Mouse (Mus musculus) lung, adult 18-20 months (tissue): ENCODE measurements around the gene Mier1.
A peak's percentile ranks its signal among the peaks of the same experiment; 100 is the strongest.
"Not testable (repeated sequence)": the region's sequence is repeated elsewhere in the genome, so short reads cannot be mapped to it uniquely, and the experiment has no call there.

Experiments
- DNase-seq, 2 experiments: peaks; one replicate each; pipeline ENCODE4 v3.0.0; 2022; ENCODE audit warnings: mixed read lengths in 2 of 2

The Mier1 gene

DNA sequence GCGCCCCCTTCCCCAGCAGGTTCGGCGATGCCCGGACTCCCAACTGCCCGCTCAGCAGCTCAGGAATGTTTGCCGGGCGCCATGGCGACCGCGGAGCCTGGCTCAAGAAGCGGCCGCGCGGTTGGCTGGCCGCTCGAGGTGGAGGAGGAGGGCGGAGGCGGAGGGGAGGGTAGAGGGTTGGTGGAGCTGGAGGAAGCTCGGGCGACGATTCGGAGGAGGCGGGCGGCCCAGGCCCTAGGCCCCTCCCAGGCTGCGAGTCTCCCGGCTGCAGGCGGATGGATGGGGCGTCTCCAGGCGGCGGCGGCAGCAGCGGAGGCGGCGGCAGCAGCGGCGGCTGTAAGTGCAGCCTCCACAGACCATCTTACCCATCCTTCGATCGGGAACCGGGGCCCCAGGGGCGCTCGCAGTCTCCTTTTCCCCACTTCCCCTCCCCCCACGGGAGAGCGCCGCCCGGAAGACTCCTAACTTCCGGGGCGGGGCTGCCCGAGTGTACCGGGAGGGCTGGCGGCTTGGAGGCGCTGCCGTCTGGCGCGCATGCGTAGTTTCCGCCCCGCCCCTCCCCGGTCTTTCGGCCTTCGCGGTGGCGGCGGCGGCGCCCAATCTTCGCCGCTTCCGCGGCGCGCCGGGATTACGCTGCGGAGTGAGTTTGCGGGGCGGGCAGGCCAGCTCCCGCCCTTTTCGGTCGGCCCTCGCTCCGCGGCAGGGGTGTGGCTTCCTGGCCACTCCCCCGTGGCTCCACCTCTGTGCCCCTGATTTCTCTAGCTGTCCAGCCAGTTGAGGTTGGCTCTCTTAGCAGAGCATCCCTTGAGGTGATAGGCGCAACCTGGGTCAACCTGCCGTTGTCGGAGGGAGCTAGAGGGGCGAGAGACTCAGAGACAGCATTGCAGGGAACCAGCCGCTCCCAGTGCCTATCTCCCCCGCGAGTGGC is at the start of gene Mier1, which contains the start of gene Wdr78:
Gene Mier1 (plus strand): TSS at position 207 of the 928 bp plus-strand sequence.
Gene Wdr78 (minus strand): TSS at position 372 of the 928 bp plus-strand sequence.
- DNase-seq = peak; percentile 97 to 98

DNA sequence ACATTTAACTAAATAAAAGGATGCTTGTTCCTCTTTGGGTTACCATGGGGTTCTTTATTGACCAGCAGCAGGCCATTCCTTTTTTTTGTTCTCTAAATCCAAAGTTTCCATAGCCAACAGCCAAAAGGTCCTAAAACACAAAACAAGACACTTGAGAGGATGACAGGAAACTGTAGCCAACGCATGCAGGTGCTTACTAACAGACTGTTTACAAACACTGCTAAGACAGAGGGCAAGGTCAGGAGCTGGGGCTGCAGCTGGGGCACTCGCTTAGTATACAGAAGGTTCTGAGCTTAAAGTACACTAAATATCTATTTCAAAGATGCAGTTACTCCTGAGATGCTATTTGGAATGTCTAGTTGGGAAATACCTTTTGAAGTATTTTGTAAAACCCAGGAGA is 49.8 kb upstream of the Mier1 start:
- no peak for DNase-seq

DNA sequence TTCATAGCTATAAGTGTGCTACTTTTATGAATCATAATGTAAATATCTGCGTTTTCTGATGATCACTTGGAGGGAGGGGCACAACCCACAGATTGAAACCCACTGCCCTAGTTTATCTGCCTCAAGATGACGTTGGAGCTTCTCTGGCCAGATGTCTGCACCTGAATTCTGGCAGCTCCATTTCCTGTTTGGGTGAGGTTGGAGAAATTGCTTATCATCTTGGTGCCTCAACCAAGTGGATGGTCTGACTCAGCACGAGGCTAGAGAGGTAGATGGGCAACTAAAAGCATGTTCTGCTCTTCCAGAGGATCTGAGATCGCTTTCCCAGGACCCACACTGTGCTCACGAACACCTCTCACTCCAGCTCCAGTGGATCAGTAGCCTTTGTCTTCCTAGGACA is 49.2 kb upstream of the Mier1 start:
- DNase-seq = no peak

DNA sequence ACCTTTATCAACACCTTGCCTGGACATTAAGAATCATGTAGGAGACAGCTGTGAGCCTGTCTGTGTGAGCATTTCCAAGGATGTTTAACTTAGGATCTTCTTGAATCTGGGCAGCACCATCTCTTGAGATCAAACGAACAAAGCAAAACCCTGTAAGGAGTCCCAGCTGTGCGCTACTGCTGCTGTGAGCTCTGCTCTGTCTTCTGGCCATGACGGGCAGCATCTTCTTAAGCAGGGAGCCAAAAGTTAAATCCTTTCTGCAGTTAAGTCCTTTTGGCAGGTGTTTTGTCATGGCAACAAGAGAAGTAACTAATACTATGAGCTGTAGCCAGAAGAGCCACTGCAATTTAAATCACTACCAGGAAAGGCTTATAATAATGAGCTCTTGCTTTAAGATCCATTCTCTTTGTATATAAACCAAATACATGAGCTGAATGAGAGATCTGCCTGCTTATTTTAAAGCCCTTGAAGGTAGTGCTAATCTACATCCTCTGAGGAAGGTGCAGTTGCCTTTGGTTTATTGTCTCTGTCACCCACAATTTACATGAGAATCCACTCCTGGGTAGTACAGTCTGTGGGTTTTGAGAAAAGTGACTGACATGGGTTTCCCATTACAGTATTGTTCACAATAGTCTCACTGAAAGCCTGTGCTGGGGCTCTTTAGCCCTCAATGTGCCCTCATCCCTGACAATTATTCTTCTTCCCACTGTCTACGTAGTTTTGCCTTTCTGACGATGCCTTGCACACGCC is 46.1 kb upstream of the Mier1 start:
- DNase-seq = no peak

DNA sequence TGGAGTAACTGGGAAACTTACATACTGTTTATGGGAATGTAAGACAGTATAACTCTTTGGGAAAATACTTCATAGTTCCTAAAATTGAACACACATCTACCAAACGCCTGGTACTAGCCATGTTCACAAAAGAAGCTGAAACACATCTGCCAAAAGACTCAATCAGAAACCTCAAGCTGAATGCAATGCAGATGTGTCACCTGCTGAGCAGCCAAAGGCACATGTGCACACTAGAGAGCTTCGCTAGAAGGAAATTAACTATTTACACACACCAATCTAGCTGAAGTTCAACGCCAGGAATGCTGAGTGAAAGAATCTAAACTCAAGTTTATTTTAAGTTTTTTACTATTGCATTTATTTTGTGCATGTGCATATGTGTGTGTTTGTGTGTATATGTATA is 43.6 kb upstream of the Mier1 start:
- no peak for DNase-seq

DNA sequence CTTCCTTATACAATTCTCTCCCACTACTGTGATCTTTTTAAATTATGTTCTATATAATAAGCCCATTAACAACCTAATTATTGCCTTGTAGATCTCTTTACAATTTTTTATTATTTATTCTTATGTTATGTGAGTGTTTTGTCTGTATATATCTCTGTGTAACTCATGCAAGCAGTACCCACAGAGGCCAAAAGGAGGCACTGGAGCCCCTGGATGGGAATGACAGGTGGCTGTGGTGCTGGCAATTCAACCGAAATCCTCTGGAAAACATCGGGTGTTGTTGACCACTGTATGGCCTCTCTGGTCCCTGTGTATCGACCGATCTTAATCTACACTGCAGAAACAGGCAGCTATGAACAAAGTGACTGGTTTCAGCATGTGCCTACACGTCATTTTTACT is 29.0 kb upstream of the Mier1 start:
- no peak for DNase-seq

DNA sequence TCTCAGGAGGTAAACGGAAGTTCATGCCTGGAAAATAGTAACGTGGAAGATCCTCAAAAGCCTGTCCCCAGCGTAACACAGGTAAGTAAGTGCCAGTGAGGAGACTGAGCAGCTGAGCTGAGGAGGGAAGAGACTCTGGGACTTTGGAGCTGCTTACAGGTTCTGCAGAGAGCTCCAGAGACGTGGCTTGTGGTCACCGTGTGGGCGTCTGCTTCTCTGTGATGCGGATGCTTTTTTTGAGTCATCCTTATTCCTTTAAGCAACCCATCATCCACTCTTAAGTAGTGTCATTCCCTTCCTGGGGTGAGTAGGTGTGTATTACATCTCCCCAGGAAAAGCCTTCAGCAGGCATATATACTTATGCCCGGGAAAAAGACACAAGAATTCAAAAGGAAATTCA is 18.3 kb upstream of the Mier1 start:
- DNase-seq = no peak

DNA sequence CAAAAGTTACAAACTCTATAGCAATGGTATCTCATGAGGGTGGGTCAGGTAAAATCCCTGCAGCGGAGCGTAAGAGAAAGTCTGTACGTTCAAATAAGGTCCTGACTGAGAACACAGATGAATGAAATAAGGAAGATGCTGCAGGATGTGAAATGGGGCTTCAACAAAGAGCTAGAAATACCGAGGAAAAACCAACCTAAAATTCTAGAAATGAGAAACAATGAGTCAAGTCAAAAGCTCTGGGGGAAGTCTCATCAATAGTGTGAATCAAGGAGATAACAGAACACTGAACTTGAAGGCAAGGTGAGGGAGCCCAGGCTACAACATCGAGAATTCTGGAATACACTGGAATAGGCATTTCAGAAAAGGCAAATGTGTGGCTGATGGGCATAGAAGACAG is 15.7 kb upstream of the Mier1 start:
- no peak for DNase-seq

DNA sequence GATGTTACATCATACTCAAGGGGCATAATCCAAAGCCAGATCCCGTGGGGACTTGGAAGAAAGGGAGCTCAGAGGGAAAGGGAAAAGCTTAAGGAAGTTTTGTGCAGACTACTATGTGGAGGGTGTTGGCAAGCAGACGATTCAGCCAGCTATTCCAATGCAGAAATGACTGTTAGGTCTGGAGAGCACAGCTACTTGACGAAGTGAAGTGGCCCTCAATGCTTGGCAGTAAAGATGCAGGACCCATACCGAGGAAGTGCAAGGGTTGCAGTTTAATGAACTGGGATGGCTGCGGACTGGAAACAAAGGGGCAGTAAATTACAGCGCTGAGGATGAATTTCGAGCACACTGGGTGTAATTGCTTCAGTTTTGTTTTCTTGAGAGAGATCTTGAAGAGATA is 1.5 kb upstream of the Mier1 start:
- DNase-seq = peak; percentile 72 to 81

DNA sequence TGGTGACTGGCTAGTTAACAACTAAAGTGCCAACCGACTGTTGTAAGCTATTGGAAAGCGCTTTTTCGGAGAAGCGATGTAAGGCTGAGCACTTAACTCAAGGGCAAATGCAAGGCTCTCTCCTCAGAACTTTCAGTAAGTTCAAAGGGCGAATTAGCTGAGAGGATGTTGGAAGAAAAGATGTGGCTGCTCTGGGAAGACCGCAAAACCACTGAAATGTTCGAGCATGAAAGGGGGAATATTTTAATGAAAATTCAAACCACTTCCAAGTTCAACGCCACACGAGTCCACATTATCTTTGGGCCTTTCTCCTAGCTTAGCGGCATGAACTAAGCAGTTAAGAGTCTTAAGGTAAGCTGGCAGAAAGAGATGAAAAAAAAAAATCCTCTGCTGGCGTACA is 788 bp upstream of the Mier1 start:
- no peak for DNase-seq

DNA sequence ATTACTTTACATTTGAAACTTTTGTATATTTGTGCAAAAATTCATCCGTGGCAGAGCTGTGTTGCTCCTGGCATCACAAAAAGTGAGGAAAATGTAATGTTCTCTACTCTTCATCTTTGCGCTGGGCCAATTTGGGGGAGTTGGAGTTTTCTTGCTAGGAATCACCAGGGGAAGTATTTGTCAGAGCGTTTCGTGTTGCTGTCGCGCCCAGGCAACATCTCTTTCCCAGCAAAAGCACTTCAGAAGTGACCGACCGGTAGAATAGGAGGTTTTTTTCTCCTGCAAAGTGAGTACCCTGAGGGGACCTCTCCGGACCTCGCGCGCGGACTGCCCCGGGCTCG is 4.7 kb downstream of the Mier1 start:
- no peak for DNase-seq

DNA sequence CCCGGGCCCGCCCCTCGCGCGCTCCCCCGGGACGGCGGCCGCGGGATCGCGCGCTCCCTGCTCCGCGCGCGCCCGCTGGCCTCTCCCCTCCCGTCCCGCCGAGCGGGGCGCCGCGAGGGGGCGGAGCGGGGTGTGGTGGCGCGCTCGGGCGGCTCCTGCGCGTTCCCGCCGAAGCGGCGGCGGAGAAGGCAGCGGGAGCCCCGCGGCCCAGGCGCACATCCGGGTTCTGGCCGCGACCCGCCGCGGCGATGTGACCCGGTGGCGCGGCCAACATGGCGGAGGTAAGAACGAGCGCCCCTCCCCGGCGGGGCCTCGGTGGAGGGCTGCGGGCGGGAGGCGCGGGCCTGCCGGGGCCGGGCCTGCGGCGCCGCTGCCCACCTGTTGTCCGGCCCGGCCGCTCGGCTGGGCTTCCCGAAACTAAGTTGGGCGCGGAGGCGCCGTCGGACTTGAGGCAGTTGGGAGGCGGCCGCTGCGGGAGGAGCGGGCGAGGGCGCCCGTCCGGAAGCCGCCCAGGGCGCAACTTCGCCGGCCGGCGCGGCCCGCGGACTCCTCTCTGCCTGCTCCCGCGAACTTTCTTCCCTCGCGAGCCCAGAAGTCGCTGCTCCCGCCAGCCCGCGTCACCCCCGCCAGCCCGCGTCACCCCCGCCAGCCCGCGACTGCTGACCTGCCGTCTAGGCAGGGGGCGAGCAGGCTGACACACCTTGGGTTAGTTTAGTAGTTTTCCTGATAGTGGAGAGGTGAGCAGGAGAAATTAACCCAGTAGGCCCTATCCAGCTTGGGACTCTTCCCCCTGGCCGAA is 5.2 kb downstream of the Mier1 start:
- DNase-seq = peak; percentile 85 to 88

DNA sequence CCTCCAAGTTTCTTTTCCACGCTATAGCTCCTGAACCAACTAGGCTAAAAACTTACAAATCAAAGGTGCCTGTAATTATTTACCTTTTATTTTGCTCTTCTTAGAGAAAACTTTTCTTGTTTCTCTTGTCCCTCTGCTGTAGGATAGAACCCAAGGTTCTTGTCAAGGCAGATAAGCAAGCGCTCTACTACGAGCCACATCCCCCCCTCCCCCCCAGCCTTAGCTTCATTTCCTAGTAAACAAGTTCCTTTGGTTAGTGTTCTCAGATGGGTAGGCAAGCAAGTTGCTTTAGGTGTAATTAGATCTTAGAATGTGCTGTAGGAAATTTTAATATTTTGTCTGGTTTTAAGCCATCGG is 5.8 kb downstream of the Mier1 start:
- DNase-seq = no peak

DNA sequence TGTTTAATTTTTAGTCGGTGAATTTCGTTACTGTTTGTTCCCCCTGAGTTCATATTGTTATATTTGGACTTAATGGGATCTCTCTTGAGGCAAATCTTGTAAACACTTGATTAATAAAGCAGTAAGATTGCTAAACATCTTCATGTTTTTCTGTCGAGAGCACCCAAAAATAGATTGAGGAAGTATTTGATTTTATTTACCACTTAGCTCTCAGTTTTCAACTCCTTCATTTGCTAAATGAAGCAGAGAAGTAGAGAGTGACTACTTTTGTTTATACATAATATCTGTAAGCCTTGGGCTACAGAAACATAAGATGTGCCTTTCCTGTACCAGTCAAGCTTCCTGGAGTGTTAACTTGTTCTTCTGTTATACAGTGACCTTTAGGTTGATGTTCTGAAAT is 6.2 kb downstream of the Mier1 start:
- no peak for DNase-seq

DNA sequence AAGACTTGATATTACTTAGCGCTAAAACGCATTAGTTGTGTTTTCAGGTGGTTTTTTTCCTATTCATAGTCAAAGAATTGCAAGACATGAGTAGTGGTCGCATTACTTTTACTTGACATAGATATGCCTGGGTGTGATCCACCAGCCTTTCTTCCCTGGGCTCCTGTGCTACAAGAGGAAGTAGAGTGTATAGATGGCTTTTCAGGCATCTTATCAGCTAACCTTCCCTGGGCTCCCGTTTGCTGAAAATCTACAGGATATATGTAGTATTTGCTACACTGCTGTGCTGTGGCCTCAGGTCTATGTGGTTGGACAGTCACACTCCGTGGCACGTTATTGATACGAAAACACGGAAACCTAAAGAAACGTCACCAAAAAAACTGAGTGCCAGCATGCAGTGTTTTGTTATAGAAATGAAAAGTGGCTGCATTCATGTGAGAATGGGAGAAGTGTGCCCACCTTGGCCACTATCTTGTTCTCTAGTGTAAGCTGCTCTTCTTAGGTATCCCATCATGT is 6.7 kb downstream of the Mier1 start:
- DNase-seq = no peak

DNA sequence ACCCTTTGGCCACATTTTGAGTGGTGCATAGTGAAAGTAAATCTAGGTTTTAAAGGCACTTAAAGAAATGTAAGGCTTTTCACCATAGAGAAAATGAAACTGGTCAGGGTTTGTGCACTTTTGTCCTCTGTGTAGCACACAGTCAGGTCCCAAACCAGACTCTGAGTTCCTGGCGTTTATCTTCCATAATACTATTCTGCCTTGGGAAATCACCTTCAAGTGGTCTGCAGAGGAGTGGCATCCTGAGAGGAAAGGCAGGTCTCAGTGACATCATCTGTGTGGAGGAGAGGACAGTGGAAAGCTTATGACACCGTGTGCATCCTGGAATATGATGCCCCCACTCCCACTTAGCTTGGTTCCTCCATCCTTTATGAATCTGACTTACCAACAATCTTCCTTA is 8.9 kb downstream of the Mier1 start:
- no peak for DNase-seq

DNA sequence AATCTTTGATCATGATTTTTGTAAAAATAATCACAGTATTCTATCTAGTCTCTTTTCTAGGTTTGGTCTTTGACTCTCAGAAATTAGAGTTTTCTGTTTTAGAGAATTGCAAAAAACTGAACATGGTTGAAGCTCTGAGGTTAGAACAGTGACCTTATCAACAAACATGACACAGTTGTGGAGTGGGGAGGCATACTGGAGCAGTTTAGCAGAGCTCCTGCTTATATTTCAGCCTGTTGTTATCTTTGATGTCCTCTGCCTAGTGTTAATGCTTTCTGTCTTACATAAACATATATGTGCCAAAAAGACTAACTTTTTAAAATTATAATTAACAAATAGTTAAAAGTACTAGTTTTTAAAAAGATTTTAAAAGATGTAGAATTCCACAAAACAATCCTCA is 9.4 kb downstream of the Mier1 start:
- no peak for DNase-seq

DNA sequence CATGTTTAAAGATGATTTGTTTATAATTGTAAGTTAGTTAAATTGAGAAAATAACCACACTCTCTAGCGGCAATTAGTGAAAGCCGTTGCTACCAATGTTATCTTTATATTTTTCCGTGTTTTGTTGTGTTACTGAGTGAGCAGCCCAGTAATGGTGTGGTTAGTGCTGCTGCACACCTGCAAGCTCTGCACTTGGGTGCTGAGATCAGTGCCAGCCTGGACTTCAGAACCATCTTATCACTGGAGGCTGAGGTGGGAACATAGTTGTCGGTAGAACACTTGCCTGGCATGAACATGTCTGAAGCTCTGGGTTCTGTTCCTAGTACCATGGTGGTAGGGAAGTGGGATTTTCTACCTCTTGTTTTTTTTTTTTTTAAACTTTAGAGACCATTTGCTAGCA is 12.3 kb downstream of the Mier1 start:
- DNase-seq = no peak

DNA sequence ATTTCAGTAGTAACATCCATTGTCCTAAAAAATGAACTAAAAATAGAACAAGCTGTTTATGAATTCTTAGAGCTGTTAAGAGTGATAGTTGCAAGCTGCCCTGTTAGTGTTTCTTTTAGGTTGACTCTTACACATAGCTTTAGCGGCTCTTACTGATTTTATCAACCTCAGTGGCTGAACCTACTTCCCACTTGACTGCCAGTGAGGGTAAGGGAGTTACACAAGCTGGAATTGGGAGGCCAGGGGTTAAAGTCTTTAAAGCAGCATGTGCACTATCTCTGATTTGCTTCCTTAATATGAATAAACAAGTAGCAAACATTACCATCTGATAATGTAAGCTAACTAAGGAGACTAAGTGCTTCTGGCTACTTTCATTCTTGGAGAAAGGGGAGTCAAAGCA is 22.8 kb downstream of the Mier1 start:
- peak in 1 of 2 experiments; percentile 12 for DNase-seq

DNA sequence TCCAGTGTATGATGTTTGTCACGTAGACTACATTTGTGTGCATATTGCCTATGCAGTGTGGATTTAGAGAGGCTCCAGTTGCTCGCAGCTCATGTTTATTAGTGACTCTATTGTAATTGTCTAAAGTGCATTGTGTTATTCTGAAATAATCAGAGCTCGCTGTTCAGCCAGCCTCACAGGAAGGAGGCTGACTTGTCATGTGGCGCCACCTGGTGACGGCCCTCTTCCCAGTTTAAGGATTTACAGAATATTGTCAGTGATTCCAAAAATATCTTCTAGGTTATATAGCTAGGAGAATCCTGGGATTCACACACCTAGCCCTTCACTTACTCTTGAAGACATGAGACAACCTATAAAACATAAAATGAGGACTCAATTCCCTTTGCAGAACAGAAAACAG is 32.1 kb downstream of the Mier1 start:
- peak; percentile 58 to 80 for DNase-seq

DNA sequence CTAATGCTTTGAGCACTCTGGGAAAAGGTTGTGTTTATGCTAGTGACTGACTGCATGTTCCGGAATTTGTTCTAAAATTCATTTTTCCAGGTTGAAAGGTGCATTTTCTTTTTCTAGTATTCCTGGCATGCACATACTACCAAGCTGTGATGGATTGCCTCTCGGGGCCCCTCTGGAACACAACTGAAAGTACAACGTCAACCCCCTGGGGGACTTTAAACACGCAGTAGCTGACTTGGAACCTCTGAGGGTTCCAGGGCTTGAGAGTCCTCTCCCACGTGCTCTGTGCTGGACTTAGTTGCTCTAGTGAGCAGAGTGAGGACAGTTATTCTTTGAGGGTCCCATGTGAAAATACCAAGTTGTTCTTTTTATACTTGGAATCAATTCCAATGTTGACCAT is 37.8 kb downstream of the Mier1 start:
- no peak for DNase-seq

DNA sequence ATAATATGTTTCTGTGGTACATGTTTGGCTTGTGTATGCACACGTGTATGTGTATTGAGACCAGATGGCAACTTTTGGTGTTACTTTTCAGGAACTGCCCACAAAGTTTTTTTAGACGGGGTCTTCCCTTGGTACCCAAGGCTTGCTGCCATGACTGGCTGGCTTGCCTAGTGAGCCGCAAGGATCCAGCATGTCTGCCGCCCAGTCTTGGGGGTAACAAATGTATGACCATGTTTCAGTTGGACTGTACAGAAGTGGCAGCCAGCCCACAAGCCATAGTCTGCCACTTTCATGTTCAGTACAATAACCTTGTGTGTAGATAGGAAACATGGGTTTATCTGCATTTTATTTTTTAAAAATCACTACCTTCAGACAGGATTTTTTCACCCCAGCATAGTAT is 44.6 kb downstream of the Mier1 start:
- DNase-seq = no peak

DNA sequence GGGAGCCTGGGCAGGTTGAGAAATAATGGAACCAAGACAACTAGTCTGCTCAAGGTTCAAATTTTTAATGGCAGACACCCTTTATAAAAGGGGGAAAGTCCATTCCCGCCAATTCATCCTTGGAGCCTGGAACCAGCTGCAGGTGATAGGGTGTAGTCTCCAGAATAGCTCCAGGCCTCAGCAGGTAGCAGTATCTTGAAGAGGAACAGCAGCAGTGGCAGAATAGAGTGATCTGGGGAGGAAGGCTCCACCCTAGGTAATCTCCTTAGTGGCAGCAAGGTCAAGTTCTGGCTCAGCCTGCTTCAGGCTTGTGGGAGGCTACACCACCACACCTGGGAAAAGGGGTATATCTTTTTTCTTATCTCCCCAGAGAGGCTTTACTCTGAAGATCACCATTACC is 52.0 kb downstream of the Mier1 start:
- DNase-seq = not testable (repeated sequence)
